Mouse (Mus musculus): ENCODE results near the gene Pef1. TPM values are rescaled to one million over a fixed set of nuclear protein-coding genes. Genes with fewer than 3 reads are reported as not detected.
A peak's percentile ranks its signal among the peaks of the same experiment; 100 is the strongest.

Pef1 gene
- polyA plus RNA-seq, 1 experiment, result 47.1 TPM

DNA sequence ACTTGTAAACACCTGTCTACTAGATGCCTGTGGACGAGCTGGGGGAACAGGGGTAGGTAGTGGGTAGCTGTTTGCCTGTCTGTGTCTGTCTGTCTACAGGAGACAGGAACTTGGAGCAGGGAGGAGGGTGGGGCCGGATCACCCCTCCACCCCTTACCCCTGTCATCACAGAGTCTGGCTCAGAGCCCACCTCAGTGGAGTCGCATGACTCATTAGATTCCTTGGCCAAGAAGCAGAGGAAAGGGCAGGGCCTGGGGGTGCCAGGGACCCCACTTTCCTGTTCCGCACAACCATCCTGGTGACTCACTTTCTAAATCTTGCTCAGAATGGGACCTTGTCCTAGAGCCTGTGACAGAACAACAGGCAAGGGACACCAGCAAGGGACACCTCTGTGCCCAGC lies 74.7 kb downstream of the Pef1 start:
- H3K36me3 ChIP-seq (ENCODE audit: control insufficient read depth, insufficient read depth, low read length), result no peaks in the 10 kb centered on the region
- 0 out of 2 replicates have a peak overlapping the region, but pooled peaks have one; percentile 1 for H3K27ac ChIP-seq (ENCODE audit: insufficient read depth, low read length)
- H3K4me1 ChIP-seq (ENCODE audit: control insufficient read depth, insufficient read depth, insufficient read length), result no peaks in the 10 kb centered on the region
- no peak for DNase-seq (ENCODE audit: low read depth in 1 of 2, low spot score in 2 of 2)
- no peak overlapping the region for H3K4me3 ChIP-seq (ENCODE audit: extremely low read depth, insufficient read depth, insufficient read length)
- TF ChIP-seq CTCF (IDR thresholded peaks at IDR 0.05; ENCODE audit: extremely low read depth, insufficient read depth, insufficient read length, insufficient replicate concordance) (no peak), POLR2A (IDR thresholded peaks at IDR 0.05; ENCODE audit: low read depth, low read length) (no peak)
- WGBS, result 57% methylated on average over 4 of the region's 4 CpGs
- H3K27me3 ChIP-seq (ENCODE audit: control insufficient read depth, insufficient read depth, low read length), result no peaks in the 10 kb centered on the region

DNA sequence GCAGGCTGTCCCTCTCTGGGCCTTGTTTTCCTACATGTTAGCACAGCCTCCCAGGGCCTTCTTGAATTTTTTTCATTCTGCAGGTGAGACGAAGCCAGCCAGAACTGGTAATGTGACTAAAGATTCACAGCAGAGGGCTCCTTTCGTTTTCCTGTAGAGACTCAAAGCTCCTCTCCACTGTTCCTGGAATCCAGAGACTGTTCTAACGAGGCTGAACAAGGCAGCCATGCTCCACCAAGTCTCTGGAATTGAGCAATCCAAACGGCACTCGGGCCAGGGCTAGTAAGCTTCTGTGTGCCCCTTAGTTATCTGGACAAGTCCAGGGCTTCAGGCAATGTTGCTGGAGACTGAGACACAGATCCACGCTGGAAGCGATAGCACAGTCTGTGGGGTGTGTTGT lies 75.2 kb downstream of the Pef1 start:
- H3K4me1 ChIP-seq (ENCODE audit: control insufficient read depth, insufficient read depth, insufficient read length), result no peaks in the 10 kb centered on the region
- no peak for DNase-seq (ENCODE audit: low read depth in 1 of 2, low spot score in 2 of 2)
- 79% methylated on average over 7 of the region's 7 CpGs for WGBS
- no peak for TF ChIP-seq POLR2A (IDR thresholded peaks at IDR 0.05; ENCODE audit: low read depth, low read length)
- TF ChIP-seq CTCF (IDR thresholded peaks at IDR 0.05; ENCODE audit: extremely low read depth, insufficient read depth, insufficient read length, insufficient replicate concordance), result no peak
- no peaks in the 10 kb centered on the region for H3K27me3 ChIP-seq (ENCODE audit: control insufficient read depth, insufficient read depth, low read length)
- no peaks in the 10 kb centered on the region for H3K36me3 ChIP-seq (ENCODE audit: control insufficient read depth, insufficient read depth, low read length)
- H3K27ac ChIP-seq (ENCODE audit: insufficient read depth, low read length), result 0 out of 2 replicates have a peak overlapping the region, but pooled peaks have one; percentile 1
- no peak overlapping the region for H3K4me3 ChIP-seq (ENCODE audit: extremely low read depth, insufficient read depth, insufficient read length)

Other genes with a start within 250 kb of the Pef1 start
- 0.07 and 0.11 TPM in 2 replicates for gene Spocd1, start 173.3 kb upstream of the Pef1 start, polyA plus RNA-seq (2012; rRNA removed)
- gene Adgrb2, start 117.7 kb upstream of the Pef1 start, polyA plus RNA-seq (2012; rRNA removed), result 4.0 and 6.4 TPM in 2 replicates
- gene Col16a1, start 54.7 kb upstream of the Pef1 start, polyA plus RNA-seq (2012; rRNA removed), result 9.0 and 10.3 TPM in 2 replicates
- gene Hcrtr1, start 36.8 kb downstream of the Pef1 start, polyA plus RNA-seq (2012; rRNA removed), result 0.48 and 0.67 TPM in 2 replicates
- 115 and 141 TPM in 2 replicates for gene Tinagl1, start 72.6 kb downstream of the Pef1 start, polyA plus RNA-seq (2012; rRNA removed)
- not detected in 2 replicates for gene Gm853, start 119.8 kb downstream of the Pef1 start, polyA plus RNA-seq (2012; rRNA removed)
- gene Serinc2, start 176.6 kb downstream of the Pef1 start, polyA plus RNA-seq (2012; rRNA removed), result 0.85 and 1.5 TPM in 2 replicates
- gene Fabp3, start 206.0 kb downstream of the Pef1 start, polyA plus RNA-seq (2012; rRNA removed), result 0.38 and 0.54 TPM in 2 replicates
- gene Gm10570, start 206.1 kb downstream of the Pef1 start, polyA plus RNA-seq (2012; rRNA removed), result not detected in 2 replicates

Data from spleen, adult 2 months (tissue).